8 mouse cellular contexts compared by ENCODE assay signal in the genomic region with DNA sequence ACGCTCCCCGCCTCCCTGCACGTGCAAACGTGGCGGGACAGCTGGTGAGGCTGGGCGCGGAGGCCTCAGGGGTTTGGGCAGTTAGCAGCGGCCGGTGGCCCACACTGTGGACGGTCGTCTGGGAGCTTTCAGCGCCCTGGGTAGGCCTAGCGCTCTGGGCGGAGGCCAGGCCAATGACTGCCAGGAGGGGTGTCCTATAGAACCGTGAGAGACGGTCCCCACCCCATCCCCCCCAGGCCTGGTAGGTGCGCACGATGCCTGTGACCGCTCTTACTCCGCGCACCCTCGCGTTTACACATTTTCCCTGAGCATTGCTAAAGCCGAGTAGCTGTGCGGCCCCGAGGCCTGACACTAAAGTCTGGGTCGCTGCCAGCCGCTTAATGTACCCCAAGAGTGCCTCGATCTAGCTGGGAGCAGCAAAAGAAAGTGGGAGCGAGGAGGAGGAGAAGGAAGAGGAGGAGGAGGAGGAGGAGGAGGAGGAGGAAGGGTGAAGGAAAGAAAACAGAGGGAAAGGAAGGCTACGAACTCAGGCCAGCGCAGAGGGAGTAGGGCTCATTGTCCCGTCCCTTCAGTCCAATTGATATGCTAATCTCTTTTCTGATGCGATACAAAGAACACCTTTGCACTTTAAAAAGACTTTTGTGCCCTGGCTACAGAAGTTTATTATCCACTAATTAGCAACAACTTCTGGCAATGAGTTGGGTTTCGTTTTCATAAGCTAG.
DNase-seq lines count a peak whose midpoint lies in the region; ATAC-seq and TF ChIP-seq lines count a peak whose summit lies in the region.

No protein-coding gene starts in this region.

- no peaks in the 10 kb centered on the region for H3K36me3 ChIP-seq in E14TG2a.4 (ENCODE audit: insufficient read depth, low read length)
- H3K36me3 ChIP-seq in embryonic facial prominence, embryonic 12.5 days, result no peaks in the 10 kb centered on the region
- no peaks in the 10 kb centered on the region for H3K36me3 ChIP-seq in limb, embryonic 13.5 days

- 1% methylated on average over 35 of the region's 35 CpGs for WGBS in embryonic facial prominence, embryonic 12.5 days
- WGBS in limb, embryonic 13.5 days, result 2% methylated on average over 35 of the region's 35 CpGs

- TF ChIP-seq CTCF in gastrocnemius, adult 2 months (IDR thresholded peaks at IDR 0.05), result no peak
- TF ChIP-seq CTCF in E14TG2a.4 (conservative IDR thresholded peaks at IDR 0.05; ENCODE audit: low read length), result no peak

- H3K27me3 ChIP-seq in E14TG2a.4 (ENCODE audit: insufficient read depth, low read length), result peaks cover 59% of the 10 kb centered on the region
- peaks cover 72% of the 10 kb centered on the region for H3K27me3 ChIP-seq in embryonic facial prominence, embryonic 12.5 days
- peaks cover 76% of the 10 kb centered on the region for H3K27me3 ChIP-seq in limb, embryonic 13.5 days

- intact Hi-C loops in gastrocnemius, adult 2 months (cut with DNase I), result no loop called here

- peaks cover 45% of the 10 kb centered on the region for H3K4me1 ChIP-seq in E14TG2a.4 (replicated peaks; ENCODE audit: low read depth, low read length)
- peaks cover 14% of the 10 kb centered on the region for H3K4me1 ChIP-seq in embryonic facial prominence, embryonic 12.5 days
- H3K4me1 ChIP-seq in limb, embryonic 13.5 days, result peaks cover 13% of the 10 kb centered on the region

- peak; percentile 80 for ATAC-seq in embryonic facial prominence, embryonic 12.5 days (ENCODE audit: insufficient number of reproducible peaks, insufficient read depth, low FRiP score, low TSS enrichment)
- peak; percentile 67 for ATAC-seq in limb, embryonic 13.5 days (ENCODE audit: low FRiP score, low read depth)

- DNase-seq in gastrocnemius, adult 2 months, result no peak
- DNase-seq in gastrocnemius, postnatal 25 days, result no peak
- peak; percentile 90 for DNase-seq in retina, postnatal 1 day
- no peak for DNase-seq in adrenal gland, postnatal 4 days (ENCODE audit: low spot score in 2 of 2)
- no peak for DNase-seq in lung, postnatal 4 days

- H3K27ac ChIP-seq in gastrocnemius, adult 2 months, result no peak overlapping the region
- peak overlapping the region; percentile 60 for H3K27ac ChIP-seq in embryonic facial prominence, embryonic 12.5 days
- H3K27ac ChIP-seq in limb, embryonic 13.5 days, result no peak overlapping the region

- peak overlapping the region; percentile 62 for H3K4me2 ChIP-seq in embryonic facial prominence, embryonic 12.5 days (replicated peaks)
- peak overlapping the region; percentile 77 for H3K4me2 ChIP-seq in limb, embryonic 13.5 days (replicated peaks)

- no peaks in the 10 kb centered on the region for H3K9me3 ChIP-seq in E14TG2a.4 (ENCODE audit: low read length)
- no peaks in the 10 kb centered on the region for H3K9me3 ChIP-seq in embryonic facial prominence, embryonic 12.5 days
- no peaks in the 10 kb centered on the region for H3K9me3 ChIP-seq in limb, embryonic 13.5 days

- peak overlapping the region; percentile 45 for H3K9ac ChIP-seq in embryonic facial prominence, embryonic 12.5 days
- H3K9ac ChIP-seq in limb, embryonic 13.5 days, result peak overlapping the region; percentile 57

- peak overlapping the region; percentile 62 for H3K4me3 ChIP-seq in gastrocnemius, adult 2 months
- peak overlapping the region; percentile 76 for H3K4me3 ChIP-seq in E14TG2a.4 (replicated peaks; ENCODE audit: low read length)
- peak overlapping the region; percentile 39 for H3K4me3 ChIP-seq in embryonic facial prominence, embryonic 12.5 days
- peak overlapping the region; percentile 42 for H3K4me3 ChIP-seq in limb, embryonic 13.5 days
